Mouse (Mus musculus): Measurements from ENCODE around the gene Fam120c.
"Not testable (repeated sequence)": the region's sequence is repeated elsewhere in the genome, so short reads cannot be mapped to it uniquely, and the experiment has no call there.

The Fam120c gene

DNA sequence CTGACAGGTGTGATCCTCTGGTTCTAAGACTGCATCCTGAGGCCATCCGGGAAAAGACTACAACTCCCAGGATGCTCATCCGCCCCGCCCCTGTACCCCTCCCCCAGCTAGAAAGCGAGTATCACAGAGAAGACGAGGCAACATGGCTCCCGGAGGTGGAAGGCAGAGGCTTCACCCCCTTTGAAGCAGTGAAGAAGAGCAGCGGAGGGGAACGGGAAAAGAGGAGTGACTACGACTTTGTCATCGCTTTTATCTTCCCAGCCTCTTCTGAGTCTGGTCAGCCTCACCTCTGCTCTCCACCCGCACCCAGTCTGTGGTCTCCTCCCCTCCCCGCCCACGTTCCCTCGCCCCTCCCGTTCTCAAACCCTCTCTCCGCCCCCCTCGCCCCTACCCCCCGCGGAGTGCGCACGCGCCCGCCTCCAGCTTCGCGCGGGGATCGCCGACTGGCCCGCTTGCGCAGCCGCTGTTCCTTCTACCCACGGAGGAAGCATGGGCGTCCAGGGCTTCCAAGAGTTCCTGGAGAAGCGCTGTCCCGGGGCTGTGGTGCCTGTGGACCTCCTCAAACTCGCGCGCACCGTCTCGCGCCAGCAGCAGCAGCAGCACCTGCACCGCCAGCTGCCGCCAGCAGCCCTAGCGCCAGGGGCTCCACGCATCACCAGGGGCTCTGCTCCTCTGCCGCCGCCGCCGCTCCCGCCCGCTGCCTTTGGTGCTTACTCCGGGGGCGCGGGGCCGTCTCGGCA is at the start of gene Fam120c:
Fam120c (plus strand) TSS at position 415 of the 740 bp plus-strand sequence.
- peak; percentile 87 for DNase-seq

GRCm38 (mm10) chrX:151298329-151298728 is 45.6 kb upstream of the Fam120c start:
- no peak for DNase-seq

DNA sequence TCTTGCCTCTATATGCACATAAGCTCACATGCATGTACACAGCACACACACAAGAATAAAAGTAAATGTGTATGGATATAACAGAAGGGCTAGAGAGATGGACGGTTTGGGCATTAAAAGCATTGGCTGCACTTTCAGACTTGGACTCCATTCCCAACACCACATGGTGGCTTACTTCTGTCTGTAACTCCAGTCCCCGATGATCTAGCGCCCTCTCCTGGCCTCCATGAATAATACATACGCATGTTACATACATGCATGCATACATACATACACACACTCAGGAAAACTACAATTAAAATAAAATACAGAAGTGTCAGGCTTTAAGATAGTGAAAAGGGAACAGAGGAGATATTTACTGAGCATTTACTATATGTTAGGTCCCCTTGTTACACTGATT is 30.2 kb upstream of the Fam120c start:
- DNase-seq: no peak

- no peak for DNase-seq
Measured at GRCm38 (mm10) chrX:151333615-151334014, 10.4 kb upstream of the Fam120c start.

- DNase-seq: peak; percentile 39
Measured at GRCm38 (mm10) chrX:151337804-151338203, 6.2 kb upstream of the Fam120c start.

- DNase-seq: peak; percentile 24
Measured at GRCm38 (mm10) chrX:151344501-151344984, 568 bp downstream of the Fam120c start.

DNA sequence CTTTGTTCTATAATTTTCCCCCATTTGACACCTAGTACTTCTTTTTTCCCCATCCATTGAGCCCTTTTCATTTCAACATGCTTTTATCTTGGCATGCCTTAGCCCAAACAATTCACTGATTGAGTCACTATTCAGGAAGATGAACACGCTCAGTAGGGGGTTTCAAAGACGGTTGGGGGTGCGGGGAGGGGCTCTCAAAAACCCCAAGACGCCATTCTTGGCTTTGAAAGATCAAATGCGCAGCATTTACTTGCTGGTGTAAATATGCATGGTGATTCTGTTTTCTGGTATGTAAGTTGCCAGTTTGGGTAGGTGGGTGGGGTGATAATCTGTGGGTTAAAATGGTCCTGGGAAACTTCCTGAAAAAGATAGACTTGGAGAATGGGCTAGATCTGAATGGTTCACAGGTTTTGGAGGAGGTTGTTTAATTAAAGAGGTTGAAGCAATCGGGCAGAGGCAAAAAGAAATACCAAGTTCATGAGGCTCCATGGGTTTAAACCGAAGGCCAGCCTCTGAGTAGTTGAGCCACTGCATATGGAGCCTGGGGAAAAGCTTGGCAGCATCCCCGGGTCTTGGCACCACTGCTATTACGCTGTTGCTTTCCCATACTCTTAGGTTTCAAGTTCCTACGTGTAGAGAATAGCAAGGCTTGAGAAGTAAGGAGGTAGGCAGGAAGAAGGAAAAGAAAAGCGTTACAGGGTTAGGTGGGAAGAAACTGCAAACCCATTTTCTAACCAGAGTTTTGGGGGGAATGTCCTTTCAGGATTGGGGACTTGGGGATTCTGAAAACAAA is 1.6 kb downstream of the Fam120c start:
- peak; percentile 3 for DNase-seq

GRCm38 (mm10) chrX:151347278-151347677 is 3.3 kb downstream of the Fam120c start:
- no peak for DNase-seq

- DNase-seq: no peak
Measured at GRCm38 (mm10) chrX:151349322-151349721, 5.3 kb downstream of the Fam120c start.

GRCm38 (mm10) chrX:151418801-151419200 is 74.8 kb downstream of the Fam120c start:
- no peak for DNase-seq

DNA sequence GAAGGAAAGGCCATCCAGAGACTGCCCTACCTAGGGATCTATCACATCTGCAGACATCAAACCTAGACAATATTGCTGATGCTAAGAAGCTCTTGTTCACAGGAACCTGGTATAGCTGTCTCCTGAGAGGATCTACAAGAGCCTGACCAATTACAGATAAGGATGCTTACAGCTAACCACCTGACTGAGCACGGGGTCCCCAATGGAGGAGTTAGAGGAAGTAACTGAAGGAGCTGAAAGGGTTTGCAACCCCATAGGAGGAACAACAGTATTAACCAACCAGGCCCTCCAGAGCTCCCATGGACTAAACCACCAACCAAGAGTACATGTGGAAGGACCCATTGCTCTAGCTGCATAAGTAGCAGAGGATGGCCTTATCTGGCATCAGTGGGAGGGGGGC is 76.8 kb downstream of the Fam120c start:
- DNase-seq: no peak

- DNase-seq: no peak
Measured at GRCm38 (mm10) chrX:151443637-151444036, 99.7 kb downstream of the Fam120c start.

DNA sequence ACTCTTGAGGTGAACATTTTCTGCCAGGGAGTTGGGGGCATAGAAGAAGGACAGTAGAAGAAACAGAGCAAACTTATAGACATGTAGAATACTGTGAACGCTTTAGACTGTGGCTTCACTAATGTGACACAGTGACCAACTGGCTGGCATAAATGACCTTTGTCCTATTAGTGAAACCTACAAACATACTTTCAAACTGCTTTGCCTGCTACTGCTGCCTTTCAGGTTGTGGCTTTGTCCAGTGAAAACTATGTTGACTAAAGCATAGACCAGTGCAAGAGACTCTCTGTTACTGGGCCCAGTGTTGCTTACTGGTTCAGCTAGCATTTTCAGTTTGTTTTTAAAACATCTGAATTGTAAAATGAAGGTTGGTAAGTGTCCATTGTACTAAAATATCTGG is 100.2 kb downstream of the Fam120c start:
- no peak for DNase-seq

- no peak for DNase-seq
Measured at GRCm38 (mm10) chrX:151488128-151488527, 144.2 kb downstream of the Fam120c start.

GRCm38 (mm10) chrX:151493269-151493668 is 149.3 kb downstream of the Fam120c start:
- not testable (repeated sequence) for DNase-seq

DNA sequence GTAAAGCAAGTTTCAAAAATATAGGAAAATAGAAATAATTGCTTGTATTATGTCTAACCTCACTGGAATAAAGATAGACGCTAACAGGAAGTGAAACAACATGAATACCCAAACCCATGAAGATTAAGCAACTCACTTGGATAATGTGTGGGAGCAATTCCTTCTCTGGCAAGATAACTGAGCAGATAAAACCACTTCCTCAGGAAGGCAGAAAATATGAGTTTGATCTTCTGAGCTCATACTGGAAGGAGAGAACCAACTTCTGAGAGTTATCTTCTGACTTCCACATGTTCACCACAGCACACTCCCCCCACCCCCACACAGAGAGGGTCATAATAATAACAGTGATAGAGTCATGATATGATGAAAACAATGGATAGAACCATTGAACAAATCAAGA is 152.6 kb downstream of the Fam120c start:
- no peak for DNase-seq

GRCm38 (mm10) chrX:151508536-151508935 is 164.6 kb downstream of the Fam120c start:
- DNase-seq: no peak

DNA sequence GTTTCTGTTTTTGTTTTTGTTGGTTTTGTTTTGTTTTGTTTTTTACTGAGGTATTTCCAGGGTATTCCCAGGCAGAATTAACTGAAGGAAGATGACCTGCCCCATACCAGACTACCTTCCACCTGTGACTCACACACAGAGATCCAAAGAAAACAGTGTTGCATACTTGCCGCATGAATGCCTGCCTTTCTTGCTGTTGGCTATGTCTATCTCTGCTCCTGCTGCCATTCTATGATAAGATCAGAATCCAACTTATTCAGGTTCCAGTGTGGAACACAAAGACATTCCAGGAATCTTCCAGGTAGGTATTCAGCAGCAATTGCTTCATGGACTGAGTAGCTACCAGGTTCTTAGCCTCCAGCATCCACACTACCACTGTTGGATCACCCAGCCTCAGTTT is 165.9 kb downstream of the Fam120c start:
- DNase-seq: no peak

DNA sequence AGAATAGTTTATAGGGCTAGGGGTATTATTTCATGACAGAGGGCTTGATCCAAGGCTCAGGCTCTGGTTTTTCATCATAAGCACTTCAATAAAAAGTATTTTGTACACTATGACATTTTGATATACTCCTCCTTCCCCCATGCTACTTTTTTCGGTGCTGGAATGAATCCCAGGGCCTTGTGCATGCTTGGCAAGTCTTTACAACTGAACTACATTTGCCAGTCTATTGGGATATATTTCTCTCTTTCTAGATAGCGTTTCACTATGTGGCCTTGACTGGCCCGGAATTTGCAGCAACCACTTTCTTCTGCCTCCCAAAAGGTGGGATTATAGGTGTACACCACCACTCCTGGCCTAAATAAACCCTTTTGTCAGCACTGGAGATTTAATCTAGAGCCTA is 169.1 kb downstream of the Fam120c start:
- no peak for DNase-seq

GRCm38 (mm10) chrX:151513694-151514093 is 169.7 kb downstream of the Fam120c start:
- DNase-seq: no peak

DNA sequence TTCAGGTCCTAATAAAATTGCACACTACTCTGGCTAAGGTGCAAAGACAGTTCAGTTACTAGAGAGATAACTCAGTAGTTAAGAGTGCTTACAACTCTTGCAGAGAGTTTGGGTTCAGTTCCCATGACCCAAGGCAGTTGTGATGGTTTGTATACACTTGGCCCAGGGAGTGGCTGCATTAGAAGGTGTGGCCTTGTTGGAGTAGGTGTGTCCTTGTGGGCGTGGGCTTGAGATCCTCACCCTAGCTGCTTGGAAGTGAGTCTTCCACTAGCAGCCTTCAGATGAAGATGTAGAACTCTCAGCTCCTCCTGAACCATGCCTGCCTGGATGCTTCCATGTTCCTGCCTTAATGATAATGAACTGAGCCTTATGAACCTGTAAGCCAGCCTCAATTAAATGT is 174.2 kb downstream of the Fam120c start:
- DNase-seq: no peak

GRCm38 (mm10) chrX:151520127-151520457 is 176.1 kb downstream of the Fam120c start:
- no peak for DNase-seq

GRCm38 (mm10) chrX:151520458-151521322 is 176.7 kb downstream of the Fam120c start, which contains the start of gene Phf8:
Gene Phf8, plus strand, starts transcription at chrX:151520672.
- peak; percentile 96 for DNase-seq
